Comparison of ENCODE assay signal across 8 mouse cellular contexts in genomic region chr7:112614791-112615668, GRCm38 (mm10).
DNase-seq lines count a peak whose midpoint lies in the region; ATAC-seq and TF ChIP-seq lines count a peak whose summit lies in the region.

No protein-coding gene starts in this region.

- 48% methylated on average over 10 of the region's 10 CpGs for WGBS in heart, embryonic 14.5 days
- WGBS in limb, embryonic 15.5 days, result 47% methylated on average over 10 of the region's 10 CpGs
- 68% methylated on average over 10 of the region's 10 CpGs for WGBS in forebrain, embryonic 15.5 days

- H3K27me3 ChIP-seq in C2C12 (ENCODE audit: control insufficient read depth, insufficient read depth, insufficient read length), result no peaks in the 10 kb centered on the region
- no peaks in the 10 kb centered on the region for H3K27me3 ChIP-seq in heart, embryonic 14.5 days (ENCODE audit: control insufficient read depth, insufficient read depth, low read length)
- no peaks in the 10 kb centered on the region for H3K27me3 ChIP-seq in limb, embryonic 15.5 days
- H3K27me3 ChIP-seq in forebrain, embryonic 15.5 days, result no peaks in the 10 kb centered on the region

- peak overlapping the region; percentile 25 to 52; a peak in 3 of 4 replicates for H3K27ac ChIP-seq in heart, embryonic 14.5 days (replicated peaks in 1 of 2; ENCODE audit: control insufficient read depth in 1 of 2, insufficient read depth in 1 of 2, low read depth in 2 of 2, low read length in 2 of 2)
- H3K27ac ChIP-seq in limb, embryonic 15.5 days, result peak overlapping the region; percentile 54
- no peak overlapping the region for H3K27ac ChIP-seq in forebrain, embryonic 15.5 days (replicated peaks)

- H3K4me3 ChIP-seq in C2C12 (ENCODE audit: insufficient read depth, poor library complexity, severe bottlenecking), result no peak overlapping the region
- no peak overlapping the region for H3K4me3 ChIP-seq in heart, embryonic 14.5 days (ENCODE audit: control insufficient read depth in 1 of 2, insufficient read depth in 1 of 2, low read depth in 1 of 2, low read length in 2 of 2)
- H3K4me3 ChIP-seq in limb, embryonic 15.5 days, result no peak overlapping the region
- H3K4me3 ChIP-seq in forebrain, embryonic 15.5 days, result no peak overlapping the region

- no peak for ATAC-seq in heart, embryonic 14.5 days (ENCODE audit: insufficient number of reproducible peaks, insufficient read depth, low FRiP score, low read depth)
- no peak for ATAC-seq in limb, embryonic 15.5 days (ENCODE audit: insufficient number of reproducible peaks, low FRiP score, low TSS enrichment, low read depth)
- ATAC-seq in forebrain, embryonic 15.5 days (replicated peaks), result no peak

- peaks cover 4 to 6% of the 10 kb centered on the region in 2 experiments; a peak in 3 of 4 replicates for H3K4me1 ChIP-seq in heart, embryonic 14.5 days (ENCODE audit: control insufficient read depth in 2 of 2, insufficient read depth in 2 of 2, low read length in 2 of 2)
- peaks cover 4% of the 10 kb centered on the region; the same call in 1 of the 2 replicates for H3K4me1 ChIP-seq in limb, embryonic 15.5 days
- no peaks in the 10 kb centered on the region for H3K4me1 ChIP-seq in forebrain, embryonic 15.5 days

- peak; percentile 60 for DNase-seq in adrenal gland, adult 2 months
- DNase-seq in c-Kit-positive CD71-positive TER-119-positive erythroid progenitor cells, embryonic 14.5 days (ENCODE audit: low spot score), result no peak
- DNase-seq in cerebellum, postnatal 4 days (ENCODE audit: low spot score in 2 of 2), result no peak
- DNase-seq in layer of hippocampus, adult 8-10 months (ENCODE audit: low spot score in 2 of 2), result no peak

- no peak for TF ChIP-seq CTCF in C2C12 (IDR thresholded peaks at IDR 0.05; ENCODE audit: control insufficient read depth, insufficient read depth, insufficient read length)

- H3K79me3 ChIP-seq in C2C12 (ENCODE audit: low read depth), result no peaks in the 10 kb centered on the region

- H3K79me2 ChIP-seq in C2C12 (ENCODE audit: control insufficient read depth, insufficient read depth), result no peaks in the 10 kb centered on the region

- no peaks in the 10 kb centered on the region for H3K36me3 ChIP-seq in C2C12 (ENCODE audit: control insufficient read depth, insufficient read depth)
- no peaks in the 10 kb centered on the region for H3K36me3 ChIP-seq in heart, embryonic 14.5 days (ENCODE audit: control insufficient read depth, insufficient read depth, low read length)
- H3K36me3 ChIP-seq in limb, embryonic 15.5 days, result no peaks in the 10 kb centered on the region
- no peaks in the 10 kb centered on the region for H3K36me3 ChIP-seq in forebrain, embryonic 15.5 days

- H3K4me2 ChIP-seq in heart, embryonic 14.5 days (ENCODE audit: low read length), result no peak overlapping the region
- no peak overlapping the region for H3K4me2 ChIP-seq in limb, embryonic 15.5 days
- no peak overlapping the region for H3K4me2 ChIP-seq in forebrain, embryonic 15.5 days (replicated peaks)

- H3K9ac ChIP-seq in heart, embryonic 14.5 days (ENCODE audit: low read length), result no peak overlapping the region
- H3K9ac ChIP-seq in limb, embryonic 15.5 days, result no peak overlapping the region
- no peak overlapping the region for H3K9ac ChIP-seq in forebrain, embryonic 15.5 days (replicated peaks)

- H3K9me3 ChIP-seq in heart, embryonic 14.5 days (ENCODE audit: control insufficient read depth, low read length), result no peaks in the 10 kb centered on the region
- no peaks in the 10 kb centered on the region for H3K9me3 ChIP-seq in limb, embryonic 15.5 days
- no peaks in the 10 kb centered on the region for H3K9me3 ChIP-seq in forebrain, embryonic 15.5 days

- H3ac ChIP-seq in C2C12 (ENCODE audit: control insufficient read depth, insufficient read length, low read depth), result no peak overlapping the region

TF ChIP-seq in C2C12, 6 proteins besides CTCF, POLR2A, EP300 and RAD21:
- TF ChIP-seq CEBPB (IDR thresholded peaks at IDR 0.05; ENCODE audit: low read depth) (peak; percentile 71), MYOD1 (IDR thresholded peaks at IDR 0.05; ENCODE audit: control insufficient read depth, insufficient read length, low read depth) (no peak)
